Mouse (Mus musculus): ENCODE data around the gene Ncdn. TPM values are rescaled to one million over a fixed set of nuclear protein-coding genes. Genes with fewer than 3 reads are reported as not detected.

Gene Ncdn
- polyA plus RNA-seq, 1 experiment, result 31.5 TPM

GRCm38 (mm10) chr4:126773871-126774270, 20.6 kb upstream of the Ncdn start:
- no peaks in the 10 kb centered on the region for H3K4me1 ChIP-seq (ENCODE audit: control insufficient read depth, insufficient read depth, low read length)
- no peak for DNase-seq
- no peak for TF ChIP-seq CTCF (IDR thresholded peaks at IDR 0.05; ENCODE audit: insufficient read depth, low read length)
- TF ChIP-seq POLR2A (IDR thresholded peaks at IDR 0.05; ENCODE audit: borderline replicate concordance, extremely low read depth, low read depth, low read length), result no peak
- WGBS, result 88% methylated on average over 6 of the region's 6 CpGs
- no peak overlapping the region for H3K4me3 ChIP-seq (replicated peaks; ENCODE audit: extremely low read depth, low read depth, low read length)

DNA sequence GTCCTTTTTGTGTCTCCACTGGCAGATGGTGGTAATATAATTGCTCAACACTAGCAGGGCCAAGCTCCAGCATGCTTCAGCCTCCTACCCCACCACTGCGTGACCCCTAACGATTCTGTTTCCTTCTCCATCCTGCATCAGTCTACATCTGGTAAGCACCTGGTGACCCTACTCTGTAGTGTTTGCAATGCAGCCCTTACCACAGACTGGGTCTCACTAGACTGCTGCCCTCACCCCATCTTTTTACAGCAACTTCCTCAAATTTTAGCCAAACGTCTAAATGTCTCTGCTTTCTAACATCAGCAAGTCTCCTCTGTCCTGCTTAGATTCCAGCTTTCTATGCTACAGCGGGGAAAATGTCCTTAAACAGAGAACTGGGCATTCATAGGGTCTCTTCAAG, 17.6 kb upstream of the Ncdn start:
- DNase-seq, result no peak
- TF ChIP-seq POLR2A (IDR thresholded peaks at IDR 0.05; ENCODE audit: borderline replicate concordance, extremely low read depth, low read depth, low read length) (no peak), CTCF (IDR thresholded peaks at IDR 0.05; ENCODE audit: insufficient read depth, low read length) (no peak)
- H3K4me1 ChIP-seq (ENCODE audit: control insufficient read depth, insufficient read depth, low read length), result no peaks in the 10 kb centered on the region
- no peak overlapping the region for H3K4me3 ChIP-seq (replicated peaks; ENCODE audit: extremely low read depth, low read depth, low read length)
- 82% methylated on average over 4 of the region's 4 CpGs for WGBS

GRCm38 (mm10) chr4:126769800-126770563, 16.7 kb upstream of the Ncdn start:
- no peaks in the 10 kb centered on the region for H3K4me1 ChIP-seq (ENCODE audit: control insufficient read depth, insufficient read depth, low read length)
- DNase-seq, result no peak
- no peak overlapping the region for H3K4me3 ChIP-seq (replicated peaks; ENCODE audit: extremely low read depth, low read depth, low read length)
- WGBS, result 89% methylated on average over 9 of the region's 9 CpGs
- TF ChIP-seq POLR2A (IDR thresholded peaks at IDR 0.05; ENCODE audit: borderline replicate concordance, extremely low read depth, low read depth, low read length) (no peak), CTCF (IDR thresholded peaks at IDR 0.05; ENCODE audit: insufficient read depth, low read length) (no peak)

DNA sequence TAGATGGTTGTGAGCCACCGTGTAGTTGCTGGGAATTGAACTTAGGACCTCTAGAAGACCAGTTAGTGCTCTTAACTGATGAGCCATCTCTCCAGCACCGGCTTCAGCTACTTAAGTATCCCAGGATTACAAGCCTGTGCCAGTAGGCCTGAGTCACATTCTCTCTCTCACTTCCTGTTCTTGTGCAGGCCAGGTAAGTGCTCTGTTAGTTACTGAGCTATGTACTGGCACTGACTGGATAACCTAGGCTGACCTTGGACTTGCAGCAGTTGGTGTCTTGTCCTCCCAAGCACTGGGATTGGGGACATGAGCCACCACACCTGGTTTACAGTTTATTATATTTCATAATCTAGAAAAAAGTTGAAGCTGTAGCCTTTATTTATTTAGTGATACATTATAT, 10.2 kb upstream of the Ncdn start:
- no peak for DNase-seq
- WGBS, result 58% methylated on average over 2 of the region's 2 CpGs
- H3K4me3 ChIP-seq (replicated peaks; ENCODE audit: extremely low read depth, low read depth, low read length), result no peak overlapping the region
- TF ChIP-seq POLR2A (IDR thresholded peaks at IDR 0.05; ENCODE audit: borderline replicate concordance, extremely low read depth, low read depth, low read length), result no peak
- TF ChIP-seq CTCF (IDR thresholded peaks at IDR 0.05; ENCODE audit: insufficient read depth, low read length), result no peak
- H3K4me1 ChIP-seq (ENCODE audit: control insufficient read depth, insufficient read depth, low read length), result peaks cover 4% of the 10 kb centered on the region; the same call in 1 of the 2 replicates

DNA sequence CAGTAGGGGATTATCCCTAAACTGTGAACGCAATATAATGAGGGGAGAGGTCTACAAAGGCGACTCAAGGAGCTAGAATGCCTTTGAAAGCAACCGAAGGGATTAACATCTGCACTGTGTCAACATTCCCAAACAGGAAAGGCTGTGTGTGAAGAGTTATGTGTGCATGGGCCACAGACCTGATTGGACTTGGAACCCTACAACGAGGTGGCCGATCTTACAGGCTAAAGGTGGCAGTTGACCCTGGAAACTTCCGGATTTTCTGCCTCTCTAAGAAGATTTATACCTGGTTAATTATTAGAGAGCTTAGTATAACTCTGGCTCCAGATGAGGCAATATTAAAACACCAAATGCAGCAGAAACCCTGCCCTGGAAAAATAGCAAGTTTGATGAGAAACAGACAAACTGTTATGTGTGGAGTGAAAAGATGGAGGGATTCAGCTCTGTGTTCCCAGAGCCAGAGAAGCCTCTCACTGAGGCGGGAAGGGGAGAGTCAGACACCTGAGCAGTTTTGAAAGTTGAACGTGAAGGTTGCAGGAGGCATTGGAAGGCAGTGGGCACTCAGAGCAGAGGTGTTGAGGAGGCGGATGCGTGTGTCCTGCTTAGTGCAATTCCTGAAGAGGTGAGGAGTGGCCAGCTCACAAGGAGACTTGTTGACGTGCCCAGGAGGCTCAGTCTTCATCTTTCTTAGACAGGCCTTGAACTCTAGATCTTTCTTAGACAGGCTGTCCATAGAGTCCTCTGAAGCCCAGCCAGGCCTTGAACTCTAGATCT, 9.5 kb upstream of the Ncdn start:
- no peak for DNase-seq
- Histone ChIP-seq H3K4me1 (ENCODE audit: control insufficient read depth, insufficient read depth, low read length) (peaks cover 4% of the 10 kb centered on the region; the same call in 1 of the 2 replicates), H3K4me3 (replicated peaks; ENCODE audit: extremely low read depth, low read depth, low read length) (no peak overlapping the region)
- TF ChIP-seq POLR2A (IDR thresholded peaks at IDR 0.05; ENCODE audit: borderline replicate concordance, extremely low read depth, low read depth, low read length), result no peak
- TF ChIP-seq CTCF (IDR thresholded peaks at IDR 0.05; ENCODE audit: insufficient read depth, low read length), result no peak
- WGBS, result 56% methylated on average over 11 of the region's 11 CpGs

- no peak for DNase-seq
- H3K4me1 ChIP-seq (ENCODE audit: control insufficient read depth, insufficient read depth, low read length), result peaks cover 4% of the 10 kb centered on the region; the same call in 1 of the 2 replicates
These were observed 6.2 kb upstream of the Ncdn start for GRCm38 (mm10) chr4:126759435-126759834.

DNA sequence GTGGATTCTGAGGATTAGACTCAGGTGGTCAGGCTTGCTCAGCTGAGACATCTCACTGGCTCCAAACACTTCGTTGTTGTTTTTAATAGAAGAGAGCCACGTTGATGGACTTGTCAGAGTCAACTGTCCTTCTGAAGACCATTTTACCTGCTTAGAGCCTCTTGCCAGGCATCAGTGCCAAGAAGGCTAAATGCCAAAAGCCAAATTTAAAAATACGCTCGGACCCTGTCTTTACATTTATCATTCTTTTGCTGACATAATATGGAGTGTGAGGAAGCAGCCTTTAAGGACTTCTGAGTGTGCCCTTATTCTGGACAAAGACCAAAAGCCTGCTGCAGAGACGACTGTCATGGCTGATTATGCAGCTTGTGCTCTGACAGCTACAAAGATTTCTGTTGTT, 5.1 kb upstream of the Ncdn start:
- no peak for DNase-seq

More at GRCm38 (mm10) chr4:126759435-126759834, 6.2 kb upstream of the Ncdn start:
- 76% methylated on average over 2 of the region's 2 CpGs for WGBS
- TF ChIP-seq CTCF (IDR thresholded peaks at IDR 0.05; ENCODE audit: insufficient read depth, low read length) (no peak), POLR2A (IDR thresholded peaks at IDR 0.05; ENCODE audit: borderline replicate concordance, extremely low read depth, low read depth, low read length) (no peak)
- H3K4me3 ChIP-seq (replicated peaks; ENCODE audit: extremely low read depth, low read depth, low read length), result no peak overlapping the region

DNA sequence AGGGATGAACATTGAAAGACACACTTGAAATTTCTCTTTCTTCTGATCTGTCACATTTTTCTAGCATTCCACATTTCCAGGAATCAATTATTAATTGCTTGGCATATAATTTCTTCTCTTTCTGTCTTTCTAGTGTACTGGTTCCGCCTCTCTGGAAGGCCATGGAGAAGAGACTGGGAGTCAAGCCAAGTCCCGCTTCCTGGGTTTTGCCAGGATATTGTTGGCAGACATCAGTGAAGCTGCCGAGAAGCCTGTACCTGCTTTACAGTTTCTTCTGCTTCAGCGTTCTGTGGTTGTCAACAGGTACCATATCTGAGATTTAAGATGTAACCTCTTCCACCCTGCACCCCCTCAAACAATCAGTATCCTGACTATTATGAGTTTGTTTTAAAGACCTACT, 3.5 kb upstream of the Ncdn start:
- DNase-seq, result no peak
- no peak for TF ChIP-seq CTCF (IDR thresholded peaks at IDR 0.05; ENCODE audit: insufficient read depth, low read length)
- no peak for TF ChIP-seq POLR2A (IDR thresholded peaks at IDR 0.05; ENCODE audit: borderline replicate concordance, extremely low read depth, low read depth, low read length)
- no peak overlapping the region for H3K4me3 ChIP-seq (replicated peaks; ENCODE audit: extremely low read depth, low read depth, low read length)
- peaks cover 6% of the 10 kb centered on the region for H3K4me1 ChIP-seq (ENCODE audit: control insufficient read depth, insufficient read depth, low read length)
- WGBS, result 27% methylated on average over 4 of the region's 4 CpGs

More for the DNA sequence above, 5.1 kb upstream of the Ncdn start:
- TF ChIP-seq CTCF (IDR thresholded peaks at IDR 0.05; ENCODE audit: insufficient read depth, low read length) (no peak), POLR2A (IDR thresholded peaks at IDR 0.05; ENCODE audit: borderline replicate concordance, extremely low read depth, low read depth, low read length) (no peak)
- no peak overlapping the region for H3K4me3 ChIP-seq (replicated peaks; ENCODE audit: extremely low read depth, low read depth, low read length)
- peaks cover 4% of the 10 kb centered on the region; the same call in 1 of the 2 replicates for H3K4me1 ChIP-seq (ENCODE audit: control insufficient read depth, insufficient read depth, low read length)
- 62% methylated on average over 5 of the region's 5 CpGs for WGBS

DNA sequence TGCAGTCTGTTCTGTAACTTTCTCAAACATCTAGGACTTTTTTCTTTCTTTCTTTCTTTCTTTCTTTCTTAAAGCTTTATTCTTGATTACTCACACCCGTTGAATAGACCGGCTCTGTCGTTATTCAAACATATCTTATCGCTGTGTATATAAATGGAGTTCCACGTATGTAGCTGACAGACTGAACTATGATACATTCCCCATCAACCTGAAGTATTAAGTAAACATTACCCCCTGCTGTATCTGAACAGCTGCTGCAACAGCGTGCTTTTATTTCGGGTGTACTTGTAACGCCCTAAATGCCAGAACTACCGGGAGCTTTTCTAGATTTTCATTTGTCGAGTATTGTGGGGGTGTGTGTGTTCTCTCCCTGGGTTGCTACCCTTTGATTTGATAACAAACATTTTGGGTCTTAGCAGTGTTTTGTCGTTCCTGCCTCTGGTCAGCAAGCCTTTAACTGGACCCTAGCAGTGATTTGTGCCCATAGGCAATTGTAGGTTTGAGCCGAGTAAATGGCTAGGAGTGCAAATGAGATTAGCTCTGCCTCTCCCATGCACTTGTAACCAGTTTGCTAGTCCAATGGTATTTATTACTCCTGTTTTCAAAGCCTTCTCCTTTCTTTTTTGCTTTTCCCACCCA, 1.6 kb upstream of the Ncdn start:
- Histone ChIP-seq H3K4me1 (ENCODE audit: control insufficient read depth, insufficient read depth, low read length) (peaks cover 6% of the 10 kb centered on the region), H3K4me3 (replicated peaks; ENCODE audit: extremely low read depth, low read depth, low read length) (no peak overlapping the region)
- DNase-seq, result no peak
- TF ChIP-seq CTCF (IDR thresholded peaks at IDR 0.05; ENCODE audit: insufficient read depth, low read length) (no peak), POLR2A (IDR thresholded peaks at IDR 0.05; ENCODE audit: borderline replicate concordance, extremely low read depth, low read depth, low read length) (no peak)
- 34% methylated on average over 12 of the region's 12 CpGs for WGBS
